Mouse (Mus musculus): ENCODE data around the gene Smlr1.
A peak's percentile ranks its signal among the peaks of the same experiment; 100 is the strongest.

Smlr1 gene

GRCm38 (mm10) chr10:25499323-25500071 lies 36.6 kb downstream of the Smlr1 start:
- DNase-seq (ENCODE audit: low read depth in 2 of 2, low spot score in 2 of 2), result no peak

GRCm38 (mm10) chr10:25488456-25488855 lies 47.6 kb downstream of the Smlr1 start:
- DNase-seq (ENCODE audit: low read depth in 2 of 2, low spot score in 2 of 2), result peak; percentile 29 to 42

GRCm38 (mm10) chr10:25482791-25483190 lies 53.3 kb downstream of the Smlr1 start:
- no peak for DNase-seq (ENCODE audit: low read depth in 2 of 2, low spot score in 2 of 2)

- DNase-seq (ENCODE audit: low read depth in 2 of 2, low spot score in 2 of 2), result no peak
Observed at GRCm38 (mm10) chr10:25479716-25480115, 56.4 kb downstream of the Smlr1 start.
